Mouse (Mus musculus) heart, adult 2 months (tissue): Measurements from ENCODE around the gene Ubac2. TPM values are rescaled to one million over a fixed set of nuclear protein-coding genes. Genes with fewer than 3 reads are reported as not detected.

Experiments
- DNase-seq, 2 experiments: peaks; one replicate each; pipeline ENCODE4 v3.0.0; 2021
- H3K27ac ChIP-seq: fragments of 200-600 bp; 2 replicates; pipeline ENCODE4 v1.8.1; 2022
- H3K27me3 ChIP-seq: fragments of 200-500 bp; 2 replicates; pipeline ENCODE4 v1.6.1; 2012; ENCODE audit warnings: mild to moderate bottlenecking, low read length, inconsistent platforms, mixed read lengths; ENCODE audit not compliant: control insufficient read depth, insufficient read depth
- H3K36me3 ChIP-seq: fragments of 200-500 bp; 2 replicates; pipeline ENCODE4 v1.6.1; 2012; ENCODE audit warnings: low read length, inconsistent platforms; ENCODE audit not compliant: control insufficient read depth, insufficient read depth
- H3K4me1 ChIP-seq: fragments of 200-500 bp; 2 replicates; pipeline ENCODE4 v1.6.1; 2011; ENCODE audit warnings: low read length; ENCODE audit not compliant: control insufficient read depth, insufficient read depth
- H3K4me3 ChIP-seq: fragments of 200-600 bp; 2 replicates; pipeline ENCODE4 v1.8.1; 2022
- H3K79me2 ChIP-seq: fragments of 200-500 bp; replicated peaks from 2 replicates; pipeline ENCODE4 v1.6.1; 2012; ENCODE audit warnings: mild to moderate bottlenecking, inconsistent platforms, low read length, moderate library complexity, mixed read lengths; ENCODE audit not compliant: control insufficient read depth, insufficient read depth
- H3K9ac ChIP-seq: fragments of 200-500 bp; 2 replicates; pipeline ENCODE4 v1.6.1; 2012; ENCODE audit warnings: low read depth, mild to moderate bottlenecking, control low read depth, inconsistent platforms, low read length, mixed read lengths
- CTCF ChIP-seq: fragments of 200-600 bp; IDR thresholded peaks from 2 replicates; pipeline ENCODE4 v1.8.1; 2022; ENCODE audit warnings: antibody characterized with exemption, mild to moderate bottlenecking, moderate library complexity
- EP300 ChIP-seq: fragments of 200-500 bp; IDR thresholded peaks from 2 replicates; pipeline ENCODE4 v1.6.1; 2011; ENCODE audit warnings: low read depth, low read length, control low read depth; ENCODE audit not compliant: insufficient read depth
- POLR2A ChIP-seq: fragments of 200-500 bp; IDR thresholded peaks from 2 replicates; pipeline ENCODE4 v1.6.1; 2011; ENCODE audit warnings: mild to moderate bottlenecking, low read depth, low read length, control low read depth; ENCODE audit not compliant: insufficient read depth
- WGBS: fragments of 180-500 bp; shearing (Covaris S2); methylation state at CpG from one replicate; pipeline ENCODE4 v1.1.7; 2018; 5-methylcytosine and 5-hydroxymethylcytosine counted together
- intact Hi-C: fragments of 180-260 bp; cut with DNase I; formaldehyde crosslinking; loops from one replicate; pipeline ENCODE4 v1.15.1; 2025
- polyA plus RNA-seq: library from polyadenylated mRNA; depleted of rRNA; stranded (reverse); fragments of >200 nt; gene quantifications from 2 replicates; pipeline ENCODE4 v1.2.3, GENCODE M21; 2012
- total RNA-seq, 2 experiments: library from RNA; stranded (reverse); gene quantifications; 2 replicates each; pipeline ENCODE4 v1.2.3; 2021

Ubac2 gene
- total and polyA plus RNA-seq, 3 experiments: 30.4 to 37.0 (median 31.9) TPM

- WGBS: 86% methylated on average over 9 of the region's 9 CpGs
Measured at GRCm38 (mm10) chr14:122048816-122049215, 170.4 kb downstream of the Ubac2 start.

GRCm38 (mm10) chr14:122052896-122053635 lies 174.6 kb downstream of the Ubac2 start:
- H3K27ac ChIP-seq: no peak overlapping the region
- H3K9ac ChIP-seq: no peak overlapping the region
- H3K79me2 ChIP-seq: no peaks in the 10 kb centered on the region
- intact Hi-C loops: no loop called here
- no peak overlapping the region for H3K4me3 ChIP-seq
- H3K36me3 ChIP-seq: no peaks in the 10 kb centered on the region
- no peak for DNase-seq
- WGBS: 82% methylated on average over 9 of the region's 9 CpGs
- TF ChIP-seq CTCF: no peak
- TF ChIP-seq EP300: no peak
- TF ChIP-seq POLR2A: no peak
- H3K27me3 ChIP-seq: no peaks in the 10 kb centered on the region
- no peaks in the 10 kb centered on the region for H3K4me1 ChIP-seq

More at GRCm38 (mm10) chr14:122048816-122049215, 170.4 kb downstream of the Ubac2 start:
- no peak for DNase-seq
- no peak for TF ChIP-seq CTCF
- TF ChIP-seq EP300: no peak
- no peak for TF ChIP-seq POLR2A
- Histone ChIP-seq H3K4me3 (no peak overlapping the region), H3K79me2 (no peaks in the 10 kb centered on the region), H3K27ac (no peak overlapping the region), H3K27me3 (no peaks in the 10 kb centered on the region), H3K9ac (no peak overlapping the region), H3K36me3 (no peaks in the 10 kb centered on the region), H3K4me1 (no peaks in the 10 kb centered on the region)
- intact Hi-C loops: no loop called here

GRCm38 (mm10) chr14:122056871-122057270 lies 178.5 kb downstream of the Ubac2 start:
- intact Hi-C loops: no loop called here
- Histone ChIP-seq H3K27me3 (no peaks in the 10 kb centered on the region), H3K4me3 (no peak overlapping the region), H3K4me1 (no peaks in the 10 kb centered on the region), H3K36me3 (no peaks in the 10 kb centered on the region), H3K9ac (no peak overlapping the region), H3K79me2 (no peaks in the 10 kb centered on the region), H3K27ac (no peak overlapping the region)
- 71% methylated on average over 6 of the region's 6 CpGs for WGBS
- DNase-seq: no peak
- TF ChIP-seq POLR2A: no peak
- no peak for TF ChIP-seq EP300
- TF ChIP-seq CTCF: no peak

GRCm38 (mm10) chr14:122057941-122058346 lies 179.5 kb downstream of the Ubac2 start:
- Histone ChIP-seq H3K36me3 (no peaks in the 10 kb centered on the region), H3K79me2 (no peaks in the 10 kb centered on the region), H3K4me1 (no peaks in the 10 kb centered on the region), H3K27ac (no peak overlapping the region), H3K4me3 (no peak overlapping the region), H3K27me3 (no peaks in the 10 kb centered on the region), H3K9ac (no peak overlapping the region)
- TF ChIP-seq POLR2A (no peak), EP300 (no peak), CTCF (no peak)
- WGBS: 33% methylated on average over 2 of the region's 2 CpGs
- intact Hi-C loops: no loop called here
- DNase-seq: no peak

GRCm38 (mm10) chr14:122060642-122061041 lies 182.2 kb downstream of the Ubac2 start:
- WGBS: 4% methylated on average over 3 of the region's 3 CpGs
- H3K4me3 ChIP-seq: no peak overlapping the region
- TF ChIP-seq POLR2A: no peak
- peak; percentile 100 for TF ChIP-seq CTCF
- TF ChIP-seq EP300: peak; percentile 86; the same call in 1 of the 2 replicates
- H3K79me2 ChIP-seq: no peaks in the 10 kb centered on the region
- no peaks in the 10 kb centered on the region for H3K36me3 ChIP-seq
- H3K4me1 ChIP-seq: no peaks in the 10 kb centered on the region
- intact Hi-C loops: loop anchor here (1.0 to 10.0 kb wide), 3 partner anchors 132 to 814 kb away; no protein-coding TSS in a partner anchor
- peak; percentile 81 to 83 for DNase-seq
- no peak overlapping the region for H3K9ac ChIP-seq
- H3K27me3 ChIP-seq: no peaks in the 10 kb centered on the region
- no peak overlapping the region for H3K27ac ChIP-seq

GRCm38 (mm10) chr14:122061376-122061775 lies 183.0 kb downstream of the Ubac2 start:
- Histone ChIP-seq H3K4me1 (no peaks in the 10 kb centered on the region), H3K4me3 (no peak overlapping the region), H3K36me3 (no peaks in the 10 kb centered on the region), H3K27ac (no peak overlapping the region), H3K9ac (no peak overlapping the region), H3K79me2 (no peaks in the 10 kb centered on the region), H3K27me3 (no peaks in the 10 kb centered on the region)
- 74% methylated on average over 6 of the region's 6 CpGs for WGBS
- intact Hi-C loops: loop anchor here (2.0 to 10.0 kb wide), 2 partner anchors 195 to 813 kb away; no protein-coding TSS in a partner anchor
- TF ChIP-seq POLR2A (no peak), EP300 (no peak), CTCF (no peak)
- DNase-seq: no peak
